Mouse (Mus musculus) R1 (cell line): ENCODE results near the gene Hoxc5.
A peak's percentile ranks its signal among the peaks of the same experiment; 100 is the strongest.

Experiments used
- DNase-seq: peaks from one replicate; pipeline ENCODE4 v3.0.0-alpha.2; 2018; ENCODE audit warnings: low read depth, low spot score

Hoxc5 gene

GRCm38 (mm10) chr15:103037579-103037978 lies 70.3 kb downstream of the Hoxc5 start:
- DNase-seq, result no peak

GRCm38 (mm10) chr15:103038701-103039480 lies 71.6 kb downstream of the Hoxc5 start:
- DNase-seq, result no peak

- no peak for DNase-seq
These were observed 72.4 kb downstream of the Hoxc5 start for GRCm38 (mm10) chr15:103039609-103040008.

GRCm38 (mm10) chr15:103040601-103041000 lies 73.4 kb downstream of the Hoxc5 start:
- no peak for DNase-seq

GRCm38 (mm10) chr15:103041613-103042012 lies 74.4 kb downstream of the Hoxc5 start:
- peak; percentile 50 for DNase-seq

- DNase-seq, result no peak
These were observed 75.0 kb downstream of the Hoxc5 start for GRCm38 (mm10) chr15:103042209-103042608.

GRCm38 (mm10) chr15:103051670-103052069 lies 84.4 kb downstream of the Hoxc5 start:
- DNase-seq, result no peak

- no peak for DNase-seq
These were observed 86.0 kb downstream of the Hoxc5 start for GRCm38 (mm10) chr15:103053210-103053609.

- DNase-seq, result no peak
These were observed 89.2 kb downstream of the Hoxc5 start for GRCm38 (mm10) chr15:103056396-103056795.

- peak; percentile 25 for DNase-seq
These were observed 91.5 kb downstream of the Hoxc5 start for GRCm38 (mm10) chr15:103058715-103059114.

GRCm38 (mm10) chr15:103059393-103059992 lies 92.2 kb downstream of the Hoxc5 start:
- DNase-seq, result peak; percentile 13

GRCm38 (mm10) chr15:103060021-103060340 lies 92.7 kb downstream of the Hoxc5 start:
- no peak for DNase-seq

- peak; percentile 39 for DNase-seq
These were observed 93.3 kb downstream of the Hoxc5 start for GRCm38 (mm10) chr15:103060341-103061130.

- peak; percentile 41 for DNase-seq
These were observed 94.0 kb downstream of the Hoxc5 start for GRCm38 (mm10) chr15:103061131-103061825.

GRCm38 (mm10) chr15:103061988-103062387 lies 94.7 kb downstream of the Hoxc5 start:
- DNase-seq, result no peak

- DNase-seq, result no peak
These were observed 98.4 kb downstream of the Hoxc5 start for GRCm38 (mm10) chr15:103065642-103066041.
